Mouse (Mus musculus) forebrain, embryonic 10.5 days (tissue): ENCODE results near the gene Tmem159. TPM values are rescaled to one million over a fixed set of nuclear protein-coding genes. Genes with fewer than 3 reads are reported as not detected.

Experiments
- DNase-seq: peaks from one replicate; pipeline ENCODE4 v3.0.0-alpha.2; 2017; ENCODE audit warnings: low spot score; ENCODE audit errors: extremely low spot score
- H3K27ac ChIP-seq: fragments of 300-500 bp; sonication (generic); 2 replicates; pipeline ENCODE4 v1.5.1; 2016; ENCODE audit warnings: mild to moderate bottlenecking
- H3K27me3 ChIP-seq: fragments of 300-500 bp; sonication (generic); 2 replicates; pipeline ENCODE4 v1.6.1; 2016; ENCODE audit warnings: mild to moderate bottlenecking; ENCODE audit not compliant: poor library complexity, severe bottlenecking
- H3K36me3 ChIP-seq: fragments of 300-500 bp; sonication (generic); replicated peaks from 2 replicates; pipeline ENCODE4 v1.6.1; 2016; ENCODE audit warnings: mild to moderate bottlenecking, moderate library complexity
- H3K4me1 ChIP-seq: fragments of 300-500 bp; sonication (generic); 2 replicates; pipeline ENCODE4 v1.6.1; 2016
- H3K4me3 ChIP-seq: fragments of 300-500 bp; sonication (generic); 2 replicates; pipeline ENCODE4 v1.5.1; 2016; ENCODE audit warnings: mild to moderate bottlenecking, moderate library complexity
- H3K9me3 ChIP-seq: fragments of 300-500 bp; sonication (generic); 2 replicates; pipeline ENCODE4 v1.6.1; 2016; ENCODE audit warnings: mild to moderate bottlenecking, moderate library complexity
- WGBS: fragments of 180-500 bp; shearing (Covaris S2); methylation state at CpG from one replicate; pipeline ENCODE4 v1.1.7; 2016; 5-methylcytosine and 5-hydroxymethylcytosine counted together
- polyA plus RNA-seq: library from polyadenylated mRNA; unstranded; fragments of >200 nt; fragmentation: Nextera tagmentation; extraction: Ambion mirVana; gene quantifications from 2 replicates; pipeline ENCODE4 v1.2.1, GENCODE M21; 2016

Tmem159 gene
- polyA plus RNA-seq: 16.2 and 18.4 TPM in 2 replicates

DNA sequence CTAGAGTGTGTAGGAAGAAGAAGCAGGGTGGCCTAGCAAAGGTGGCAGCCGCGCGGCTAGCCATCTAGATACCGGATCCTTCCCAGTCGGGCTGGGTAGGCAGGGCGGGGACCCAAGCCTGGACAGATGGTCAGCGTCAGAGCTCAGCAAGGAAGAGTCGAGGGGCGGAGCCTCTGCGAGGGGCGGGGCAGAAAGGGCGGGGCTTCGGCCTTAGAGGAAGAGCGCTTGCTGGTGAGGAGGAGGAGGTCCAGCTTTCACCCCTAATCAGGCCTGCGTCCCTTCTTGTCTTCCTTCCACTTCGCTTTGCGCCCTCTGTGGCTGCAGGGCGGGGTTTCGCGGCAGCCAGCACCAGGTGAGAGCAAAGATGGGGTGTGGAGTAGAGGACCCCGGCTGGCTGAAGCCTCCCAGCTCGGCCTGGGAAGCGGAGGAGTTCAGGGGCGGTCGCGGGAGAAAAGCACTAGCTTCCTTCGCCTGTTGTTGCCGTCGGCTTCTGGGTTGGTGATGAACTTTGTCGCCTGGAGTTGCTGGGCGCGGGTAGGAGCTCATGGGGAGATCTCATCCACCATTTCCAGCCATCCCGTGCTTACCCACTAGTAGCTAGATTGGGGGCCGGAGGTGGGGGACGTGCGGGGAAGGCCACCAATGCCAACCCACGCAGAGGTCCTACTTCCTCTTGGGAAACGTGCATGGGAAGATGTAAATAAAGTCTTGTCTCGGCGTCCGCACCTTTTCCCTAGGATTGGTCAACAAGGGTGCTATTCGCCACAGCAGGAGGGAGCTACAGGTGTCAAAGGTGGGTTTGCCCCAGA, at the start of gene Tmem159:
Tmem159 (plus strand) TSS at position 190 of the 809 bp plus-strand sequence.
- peaks cover 27% of the 10 kb centered on the region for H3K27me3 ChIP-seq
- no peaks in the 10 kb centered on the region for H3K36me3 ChIP-seq
- peak; percentile 86 for DNase-seq
- peak within 1 kb of the TSS; percentile 77 for H3K27ac ChIP-seq
- no peaks in the 10 kb centered on the region for H3K9me3 ChIP-seq
- peak within 1 kb of the TSS; percentile 59 for H3K4me3 ChIP-seq
- peaks cover 21% of the 10 kb centered on the region for H3K4me1 ChIP-seq
- under 1% methylated on average over 41 of the region's 42 CpGs for WGBS

DNA sequence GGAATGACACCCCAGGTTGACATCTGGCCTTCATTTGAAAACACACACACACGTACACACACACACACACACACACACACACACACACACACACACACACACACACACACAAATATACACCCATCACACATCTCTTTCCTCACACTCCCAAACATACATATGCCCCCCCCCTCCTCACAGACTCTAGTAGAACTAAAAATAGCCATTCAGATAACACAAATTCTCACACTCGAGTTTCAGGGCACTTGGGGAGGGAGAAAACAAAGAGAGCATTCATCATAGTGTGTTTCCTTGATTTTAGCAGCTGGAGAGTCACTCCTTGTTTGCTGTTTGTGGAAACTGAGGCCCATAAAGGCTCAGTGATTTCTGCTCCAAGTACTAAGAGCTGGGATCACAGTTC, 48.1 kb upstream of the Tmem159 start:
- no peaks in the 10 kb centered on the region for H3K9me3 ChIP-seq
- H3K27me3 ChIP-seq: no peaks in the 10 kb centered on the region
- 65% methylated on average over 2 of the region's 2 CpGs for WGBS
- H3K27ac ChIP-seq: no peak overlapping the region
- no peak overlapping the region for H3K4me3 ChIP-seq
- no peak for DNase-seq
- H3K36me3 ChIP-seq: no peaks in the 10 kb centered on the region
- no peaks in the 10 kb centered on the region for H3K4me1 ChIP-seq

DNA sequence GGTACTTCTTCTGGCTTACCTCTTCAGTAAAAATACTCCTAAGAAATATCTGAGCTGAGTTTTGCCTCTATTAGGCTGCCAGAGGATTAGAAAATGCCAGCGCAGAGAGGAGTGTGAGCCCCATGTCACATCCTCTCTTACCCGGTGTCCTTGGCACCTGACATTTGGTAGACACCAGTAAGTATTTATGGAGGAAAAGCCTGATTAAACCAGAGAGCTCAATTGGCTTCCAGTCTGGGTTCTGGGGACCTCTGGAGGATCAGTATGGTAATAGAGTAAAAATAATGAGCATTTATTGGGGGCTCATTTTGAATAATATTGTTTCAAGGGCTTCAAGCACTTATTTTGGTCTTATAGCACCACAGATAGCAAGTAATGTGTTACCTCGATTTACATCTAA, 46.7 kb upstream of the Tmem159 start:
- no peaks in the 10 kb centered on the region for H3K27me3 ChIP-seq
- no peak for DNase-seq
- H3K36me3 ChIP-seq: no peaks in the 10 kb centered on the region
- H3K9me3 ChIP-seq: no peaks in the 10 kb centered on the region
- no peak overlapping the region for H3K4me3 ChIP-seq
- 91% methylated on average over 3 of the region's 3 CpGs for WGBS
- H3K4me1 ChIP-seq: no peaks in the 10 kb centered on the region
- no peak overlapping the region for H3K27ac ChIP-seq

DNA sequence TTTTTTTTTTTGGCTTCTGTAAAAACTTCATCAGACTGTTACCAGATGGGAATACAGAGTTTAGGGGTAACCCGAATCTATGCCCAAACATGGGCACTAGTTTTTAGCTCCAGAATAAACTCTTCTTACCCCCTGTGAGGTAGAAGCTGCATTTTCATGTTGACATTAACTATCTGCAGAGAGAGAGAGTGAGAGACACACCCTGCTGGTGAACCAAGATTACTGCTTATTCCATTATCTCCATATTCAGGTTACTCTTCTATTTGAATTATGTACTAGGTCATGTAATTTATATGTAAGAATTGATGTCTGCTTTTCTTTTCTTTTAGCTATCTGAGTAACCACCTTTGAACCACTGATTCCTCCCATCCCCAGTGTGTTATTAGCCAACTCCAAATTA, 38.1 kb upstream of the Tmem159 start:
- no peak for DNase-seq
- 100% methylated on average over 1 of the region's 1 CpGs for WGBS

DNA sequence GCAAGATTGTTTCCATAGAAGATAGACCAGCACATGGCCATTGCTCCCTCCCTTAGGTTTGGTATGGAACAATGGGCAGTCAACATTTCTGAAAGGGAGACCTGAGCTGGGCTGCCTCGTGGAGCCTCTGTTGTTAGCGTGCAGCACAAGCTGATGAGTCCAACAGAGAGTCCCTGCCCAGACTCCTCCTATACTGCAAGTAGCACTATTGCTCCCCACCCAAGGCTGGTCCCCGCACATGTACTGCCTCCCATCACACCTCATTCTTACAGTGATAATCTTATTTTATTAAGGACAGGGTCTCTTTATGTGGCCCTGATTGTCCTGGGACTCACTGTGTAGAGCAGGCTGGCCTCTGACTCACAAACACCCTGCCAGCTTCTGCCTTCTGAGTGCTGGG, 34.0 kb upstream of the Tmem159 start:
- 75% methylated on average over 3 of the region's 3 CpGs for WGBS
- no peak for DNase-seq
- H3K36me3 ChIP-seq: no peaks in the 10 kb centered on the region
- no peaks in the 10 kb centered on the region for H3K27me3 ChIP-seq
- no peak overlapping the region for H3K4me3 ChIP-seq
- peaks cover 4% of the 10 kb centered on the region; the same call in 1 of the 2 replicates for H3K4me1 ChIP-seq
- no peaks in the 10 kb centered on the region for H3K9me3 ChIP-seq
- no peak overlapping the region for H3K27ac ChIP-seq

More for the DNA sequence above, 38.1 kb upstream of the Tmem159 start:
- Histone ChIP-seq H3K4me3 (no peak overlapping the region), H3K4me1 (peaks cover 2% of the 10 kb centered on the region; the same call in 1 of the 2 replicates), H3K36me3 (no peaks in the 10 kb centered on the region), H3K27ac (no peak overlapping the region), H3K27me3 (no peaks in the 10 kb centered on the region), H3K9me3 (no peaks in the 10 kb centered on the region)

DNA sequence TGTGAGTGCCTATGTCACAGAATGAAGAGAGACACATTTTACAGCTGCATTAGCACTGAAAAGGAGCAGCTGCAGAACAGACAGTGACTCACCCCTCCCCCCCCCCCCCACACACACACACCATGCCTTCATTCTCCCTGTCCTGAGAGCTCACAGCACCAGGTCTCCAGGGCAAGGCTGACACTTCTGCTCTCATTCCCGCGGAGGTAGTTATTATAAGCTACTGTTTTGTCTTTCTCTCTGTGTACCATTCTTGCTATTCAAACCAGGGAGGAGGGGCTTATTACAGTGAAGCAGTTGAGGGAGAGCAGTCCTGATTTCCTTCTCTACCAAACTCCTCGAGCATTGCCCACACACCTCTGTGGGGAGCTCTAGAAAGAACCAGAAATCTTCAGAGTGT, 33.0 kb upstream of the Tmem159 start:
- 52% methylated on average over 3 of the region's 3 CpGs for WGBS
- Histone ChIP-seq H3K27ac (no peak overlapping the region), H3K27me3 (no peaks in the 10 kb centered on the region), H3K4me3 (no peak overlapping the region), H3K9me3 (no peaks in the 10 kb centered on the region), H3K4me1 (peaks cover 4% of the 10 kb centered on the region; the same call in 1 of the 2 replicates), H3K36me3 (no peaks in the 10 kb centered on the region)
- no peak for DNase-seq

DNA sequence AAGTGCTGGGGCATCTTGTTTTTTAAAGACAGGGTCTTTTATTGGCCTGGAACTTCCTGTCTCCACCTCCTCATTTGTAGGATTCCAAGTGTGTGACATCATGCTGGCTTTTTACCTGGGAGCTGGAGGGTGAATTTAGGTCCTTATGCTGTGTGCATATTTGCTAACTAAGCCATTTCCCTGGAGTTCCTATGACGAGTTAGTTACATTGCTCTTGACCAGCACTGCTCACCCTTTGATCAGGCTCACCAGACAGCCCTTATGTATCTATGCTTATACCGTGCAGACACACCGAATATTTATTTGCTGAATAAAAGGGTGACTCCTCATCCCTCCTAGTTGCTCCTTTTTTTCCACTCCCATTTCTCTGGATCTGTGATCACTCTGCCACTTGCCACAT, 22.0 kb upstream of the Tmem159 start:
- H3K27ac ChIP-seq: no peak overlapping the region
- no peaks in the 10 kb centered on the region for H3K36me3 ChIP-seq
- H3K4me3 ChIP-seq: no peak overlapping the region
- no peaks in the 10 kb centered on the region for H3K27me3 ChIP-seq
- no peaks in the 10 kb centered on the region for H3K4me1 ChIP-seq
- 82% methylated on average over 3 of the region's 3 CpGs for WGBS
- no peak for DNase-seq
- H3K9me3 ChIP-seq: no peaks in the 10 kb centered on the region

DNA sequence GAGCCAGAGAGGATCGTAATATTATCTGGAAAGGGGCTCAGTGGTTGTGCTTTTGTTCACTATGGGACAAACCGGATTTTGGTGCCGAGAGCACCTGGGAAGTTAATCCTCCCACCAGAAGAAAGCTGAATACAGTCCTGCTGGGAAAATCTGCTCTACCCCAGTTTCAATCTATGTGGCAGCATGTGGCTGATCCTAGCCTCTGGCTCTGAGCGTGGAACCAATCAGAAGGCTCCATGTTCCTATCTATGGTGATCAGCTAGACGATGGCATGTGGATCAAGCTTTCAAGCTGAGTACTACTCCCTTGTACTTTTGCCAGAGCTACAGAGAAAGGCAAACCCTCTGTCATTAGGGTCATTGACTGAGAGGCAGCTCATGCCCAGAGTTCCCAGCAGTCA, 9.1 kb upstream of the Tmem159 start:
- Histone ChIP-seq H3K4me3 (no peak overlapping the region), H3K9me3 (no peaks in the 10 kb centered on the region), H3K36me3 (no peaks in the 10 kb centered on the region), H3K27me3 (peaks cover 42% of the 10 kb centered on the region), H3K4me1 (peaks cover 4% of the 10 kb centered on the region; the same call in 1 of the 2 replicates), H3K27ac (no peak overlapping the region)
- WGBS: 11% methylated on average over 5 of the region's 5 CpGs
- peak; percentile 27 for DNase-seq

DNA sequence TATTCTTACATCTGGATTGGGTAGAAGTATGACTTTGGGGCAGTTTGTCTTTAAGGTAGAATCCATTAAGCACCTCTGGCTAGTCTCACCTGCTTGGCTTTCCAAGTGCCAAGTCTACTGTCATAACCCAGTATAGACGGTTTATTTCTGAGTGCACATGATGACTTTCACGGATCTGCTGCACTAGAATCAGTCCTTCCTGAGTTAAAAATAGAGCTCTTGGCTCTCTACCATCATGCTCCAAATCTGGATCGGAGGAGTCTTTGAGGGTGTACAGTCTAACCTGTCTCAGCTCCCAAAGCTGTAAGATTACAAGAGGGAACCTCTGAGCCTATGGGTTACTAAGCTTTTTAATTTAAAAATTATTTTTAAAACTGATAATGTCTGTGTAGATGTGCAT, 7.9 kb upstream of the Tmem159 start:
- Histone ChIP-seq H3K9me3 (no peaks in the 10 kb centered on the region), H3K36me3 (no peaks in the 10 kb centered on the region), H3K4me3 (no peak overlapping the region), H3K4me1 (peaks cover 4% of the 10 kb centered on the region; the same call in 1 of the 2 replicates), H3K27me3 (peaks cover 42% of the 10 kb centered on the region), H3K27ac (no peak overlapping the region)
- no peak for DNase-seq
- 87% methylated on average over 3 of the region's 3 CpGs for WGBS

DNA sequence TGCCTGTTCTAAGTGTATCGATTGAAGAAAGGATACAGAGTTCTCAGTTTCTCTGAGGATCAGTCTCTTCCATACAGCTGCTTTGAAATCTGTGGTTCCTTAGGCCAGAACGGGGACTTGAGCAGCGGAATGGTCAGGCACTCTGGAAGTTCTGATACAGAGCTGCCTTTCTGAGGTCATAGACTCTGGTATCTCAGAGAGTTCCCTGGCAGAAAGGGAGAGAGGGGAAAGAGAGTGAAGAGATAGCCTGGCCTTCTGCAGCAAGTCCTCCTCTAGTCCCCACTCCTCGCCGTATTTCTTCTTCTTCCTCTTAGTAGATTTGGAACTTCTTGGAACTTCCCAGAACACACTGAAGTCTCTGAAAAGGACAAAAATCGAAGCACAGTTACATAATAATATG, 7.0 kb upstream of the Tmem159 start, which contains the start of gene Dnah3:
Dnah3 (minus strand) TSS at position 101 of the 400 bp plus-strand sequence.
- H3K27me3 ChIP-seq: peaks cover 35% of the 10 kb centered on the region
- H3K4me1 ChIP-seq: peaks cover 4% of the 10 kb centered on the region; the same call in 1 of the 2 replicates
- H3K36me3 ChIP-seq: no peaks in the 10 kb centered on the region
- no peak within 1 kb of the TSS for H3K4me3 ChIP-seq
- H3K27ac ChIP-seq: no peak within 1 kb of the TSS
- no peaks in the 10 kb centered on the region for H3K9me3 ChIP-seq
- DNase-seq: no peak
- 84% methylated on average over 6 of the region's 6 CpGs for WGBS

DNA sequence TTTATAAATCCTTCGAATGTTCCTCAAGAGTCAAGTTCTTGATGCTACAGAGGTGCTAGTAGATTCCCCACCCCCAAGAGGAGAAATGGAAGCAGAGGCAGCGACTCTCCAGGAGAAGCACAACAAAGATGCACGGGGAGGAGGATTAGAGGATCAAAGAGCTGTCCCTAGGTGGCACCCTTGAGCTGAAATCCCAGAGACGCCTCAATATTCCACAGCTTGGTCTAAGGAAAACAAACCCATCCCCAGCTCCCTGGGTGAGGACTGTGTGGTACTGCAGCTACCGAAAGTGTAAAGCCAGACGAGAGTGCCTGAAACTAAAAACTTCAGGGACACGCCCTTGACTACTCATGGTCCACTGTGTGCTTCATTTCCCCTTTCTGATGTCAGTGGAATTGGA, 4.3 kb upstream of the Tmem159 start:
- no peak overlapping the region for H3K27ac ChIP-seq
- no peak overlapping the region for H3K4me3 ChIP-seq
- peak; percentile 40 for DNase-seq
- WGBS: 10% methylated on average over 7 of the region's 7 CpGs
- no peaks in the 10 kb centered on the region for H3K36me3 ChIP-seq
- H3K4me1 ChIP-seq: peaks cover 15% of the 10 kb centered on the region
- H3K9me3 ChIP-seq: no peaks in the 10 kb centered on the region
- peaks cover 34% of the 10 kb centered on the region for H3K27me3 ChIP-seq

DNA sequence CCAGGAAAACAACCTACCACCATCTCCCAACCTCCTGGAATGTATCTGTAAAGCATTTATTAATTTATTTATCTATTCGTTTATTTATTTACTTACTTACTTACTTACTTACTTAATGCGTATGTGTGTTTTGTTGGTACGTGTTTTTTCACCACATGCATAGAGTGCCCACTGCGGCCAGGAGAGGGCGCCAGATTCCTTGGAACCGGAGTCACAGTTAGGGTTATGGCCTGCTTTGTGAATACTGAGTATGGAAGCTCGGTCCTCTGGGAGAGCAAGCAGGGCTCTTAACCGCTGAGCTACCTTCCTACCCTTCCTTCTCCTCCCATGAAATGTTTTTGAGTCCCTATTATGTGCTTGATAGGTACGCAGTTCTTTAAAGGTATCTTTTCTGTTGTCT, 3.8 kb upstream of the Tmem159 start:
- WGBS: 27% methylated on average over 9 of the region's 9 CpGs
- DNase-seq: peak; percentile 62
- peaks cover 39% of the 10 kb centered on the region for H3K27me3 ChIP-seq
- H3K4me1 ChIP-seq: peaks cover 20% of the 10 kb centered on the region
- no peaks in the 10 kb centered on the region for H3K36me3 ChIP-seq
- H3K27ac ChIP-seq: no peak overlapping the region
- no peaks in the 10 kb centered on the region for H3K9me3 ChIP-seq
- no peak overlapping the region for H3K4me3 ChIP-seq

DNA sequence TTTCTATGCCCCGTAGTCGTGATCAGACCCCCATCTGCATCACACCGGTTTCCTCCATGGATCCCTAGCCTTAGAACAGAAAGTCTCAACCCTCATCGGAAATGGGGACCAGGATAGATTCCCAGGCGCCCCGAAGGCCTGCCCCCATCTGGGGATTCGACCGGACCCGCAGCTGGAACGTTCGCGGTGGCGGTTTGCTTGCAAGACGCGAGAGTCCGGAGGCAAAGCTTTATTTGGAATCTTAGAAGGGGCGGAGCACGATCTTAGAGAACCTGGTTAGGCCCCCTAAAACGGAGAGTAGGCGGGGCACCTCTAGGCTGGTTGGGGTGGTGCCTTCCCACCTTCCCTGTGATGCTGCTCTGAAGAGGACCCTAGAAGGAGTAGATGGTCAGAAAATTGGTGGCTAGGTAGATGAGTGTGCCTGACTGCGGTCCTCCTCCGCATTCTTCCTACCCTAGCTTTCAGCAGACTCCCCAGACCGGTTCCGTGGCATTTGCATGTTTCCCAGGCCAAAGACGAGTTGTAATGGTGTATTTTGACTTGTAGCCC, 940 bp downstream of the Tmem159 start:
- Histone ChIP-seq H3K27me3 (peaks cover 27% of the 10 kb centered on the region), H3K27ac (peak overlapping the region; percentile 77; the same call in 1 of the 2 replicates), H3K36me3 (no peaks in the 10 kb centered on the region), H3K9me3 (no peaks in the 10 kb centered on the region), H3K4me1 (peaks cover 17% of the 10 kb centered on the region), H3K4me3 (peak overlapping the region; percentile 59)
- WGBS: 2% methylated on average over 25 of the region's 25 CpGs
- peak; percentile 39 for DNase-seq
